Mouse (Mus musculus): ENCODE measurements around the gene Lysmd1.

Lysmd1 gene

GRCm38 (mm10) chr3:95139586-95140288, 5.8 kb downstream of the Lysmd1 start:
- peak; percentile 32 for DNase-seq

- no peak for DNase-seq
Observed at GRCm38 (mm10) chr3:95140289-95140595, 6.4 kb downstream of the Lysmd1 start.

- DNase-seq = no peak
Observed at GRCm38 (mm10) chr3:95140795-95141194, 6.9 kb downstream of the Lysmd1 start.

GRCm38 (mm10) chr3:95141474-95141873, 7.6 kb downstream of the Lysmd1 start:
- peak; percentile 61 for DNase-seq

GRCm38 (mm10) chr3:95141952-95142616, 8.2 kb downstream of the Lysmd1 start, which contains the start of gene Tnfaip8l2:
Gene Tnfaip8l2, minus strand, starts transcription at chr3:95142360.
- peak; percentile 80 for DNase-seq

GRCm38 (mm10) chr3:95142617-95143011, 8.7 kb downstream of the Lysmd1 start:
- DNase-seq = peak; percentile 94

- DNase-seq = no peak
Observed at GRCm38 (mm10) chr3:95147924-95148323, 14.0 kb downstream of the Lysmd1 start.

- DNase-seq = peak; percentile 74
Observed at GRCm38 (mm10) chr3:95153874-95154273, 20.0 kb downstream of the Lysmd1 start.

GRCm38 (mm10) chr3:95159511-95159986, 25.7 kb downstream of the Lysmd1 start:
- DNase-seq = no peak

GRCm38 (mm10) chr3:95159987-95160963, 26.4 kb downstream of the Lysmd1 start, which contains the start of gene Sema6c:
Gene Sema6c, plus strand, starts transcription at chr3:95160457.
- DNase-seq = peak; percentile 94

GRCm38 (mm10) chr3:95161041-95161551, 27.2 kb downstream of the Lysmd1 start:
- DNase-seq = no peak

GRCm38 (mm10) chr3:95161618-95162344, 27.9 kb downstream of the Lysmd1 start:
- DNase-seq = no peak

GRCm38 (mm10) chr3:95162345-95162628, 28.4 kb downstream of the Lysmd1 start:
- DNase-seq = no peak

GRCm38 (mm10) chr3:95163419-95164255, 29.7 kb downstream of the Lysmd1 start:
- no peak for DNase-seq

GRCm38 (mm10) chr3:95164256-95164550, 30.3 kb downstream of the Lysmd1 start:
- no peak for DNase-seq

- no peak for DNase-seq
Observed at GRCm38 (mm10) chr3:95164840-95165239, 31.0 kb downstream of the Lysmd1 start.

GRCm38 (mm10) chr3:95169996-95170395, 36.1 kb downstream of the Lysmd1 start:
- DNase-seq = no peak

GRCm38 (mm10) chr3:95171105-95171504, 37.2 kb downstream of the Lysmd1 start:
- no peak for DNase-seq

- DNase-seq = no peak
Observed at GRCm38 (mm10) chr3:95172526-95173255, 38.8 kb downstream of the Lysmd1 start.

- no peak for DNase-seq
Observed at GRCm38 (mm10) chr3:95173256-95173949, 39.5 kb downstream of the Lysmd1 start.
